Mouse (Mus musculus) neural tube, embryonic 15.5 days (tissue): ENCODE results near the gene Farsb. TPM values are rescaled to one million over a fixed set of nuclear protein-coding genes. Genes with fewer than 3 reads are reported as not detected.

Experiments
- ATAC-seq: fragments of 200-750 bp; cut with Nextera tagmentation; 2 replicates; pipeline ENCODE4 v1.8.0; 2017; ENCODE audit warnings: mild to moderate bottlenecking, moderate TSS enrichment, moderate library complexity; ENCODE audit not compliant: low FRiP score
- H3K27ac ChIP-seq: fragments of 300-500 bp; sonication (generic); replicated peaks from 2 replicates; pipeline ENCODE4 v1.5.1; 2015; ENCODE audit warnings: mild to moderate bottlenecking, inconsistent platforms
- H3K27me3 ChIP-seq: fragments of 300-500 bp; sonication (generic); replicated peaks from 2 replicates; pipeline ENCODE4 v1.6.1; 2015; ENCODE audit warnings: inconsistent platforms
- H3K36me3 ChIP-seq: fragments of 300-500 bp; sonication (generic); 2 replicates; pipeline ENCODE4 v1.6.1; 2015; ENCODE audit warnings: inconsistent platforms
- H3K4me1 ChIP-seq: fragments of 300-500 bp; sonication (generic); 2 replicates; pipeline ENCODE4 v1.6.1; 2015; ENCODE audit warnings: inconsistent platforms
- H3K4me2 ChIP-seq: fragments of 300-500 bp; sonication (generic); 2 replicates; pipeline ENCODE4 v1.6.1; 2015; ENCODE audit warnings: inconsistent platforms, mild to moderate bottlenecking, moderate library complexity
- H3K4me3 ChIP-seq: fragments of 300-500 bp; sonication (generic); replicated peaks from 2 replicates; pipeline ENCODE4 v1.5.1; 2015; ENCODE audit warnings: mild to moderate bottlenecking, inconsistent platforms
- H3K9ac ChIP-seq: fragments of 300-500 bp; sonication (generic); replicated peaks from 2 replicates; pipeline ENCODE4 v1.6.1; 2015; ENCODE audit warnings: mild to moderate bottlenecking, inconsistent platforms
- H3K9me3 ChIP-seq: fragments of 300-500 bp; sonication (generic); replicated peaks from 2 replicates; pipeline ENCODE4 v1.6.1; 2016; ENCODE audit warnings: inconsistent platforms
- WGBS: fragments of 180-500 bp; shearing (Covaris S2); methylation state at CpG from one replicate; pipeline ENCODE4 v1.1.7; 2015; ENCODE audit warnings: mixed read lengths; 5-methylcytosine and 5-hydroxymethylcytosine counted together
- polyA plus RNA-seq: library from polyadenylated mRNA; unstranded; fragments of >200 nt; fragmentation: Nextera tagmentation; extraction: Ambion mirVana; gene quantifications from 2 replicates; pipeline ENCODE4 v1.2.1, GENCODE M21; 2015

Farsb gene
- polyA plus RNA-seq, 1 experiment from 2014 or later: 160 TPM

DNA sequence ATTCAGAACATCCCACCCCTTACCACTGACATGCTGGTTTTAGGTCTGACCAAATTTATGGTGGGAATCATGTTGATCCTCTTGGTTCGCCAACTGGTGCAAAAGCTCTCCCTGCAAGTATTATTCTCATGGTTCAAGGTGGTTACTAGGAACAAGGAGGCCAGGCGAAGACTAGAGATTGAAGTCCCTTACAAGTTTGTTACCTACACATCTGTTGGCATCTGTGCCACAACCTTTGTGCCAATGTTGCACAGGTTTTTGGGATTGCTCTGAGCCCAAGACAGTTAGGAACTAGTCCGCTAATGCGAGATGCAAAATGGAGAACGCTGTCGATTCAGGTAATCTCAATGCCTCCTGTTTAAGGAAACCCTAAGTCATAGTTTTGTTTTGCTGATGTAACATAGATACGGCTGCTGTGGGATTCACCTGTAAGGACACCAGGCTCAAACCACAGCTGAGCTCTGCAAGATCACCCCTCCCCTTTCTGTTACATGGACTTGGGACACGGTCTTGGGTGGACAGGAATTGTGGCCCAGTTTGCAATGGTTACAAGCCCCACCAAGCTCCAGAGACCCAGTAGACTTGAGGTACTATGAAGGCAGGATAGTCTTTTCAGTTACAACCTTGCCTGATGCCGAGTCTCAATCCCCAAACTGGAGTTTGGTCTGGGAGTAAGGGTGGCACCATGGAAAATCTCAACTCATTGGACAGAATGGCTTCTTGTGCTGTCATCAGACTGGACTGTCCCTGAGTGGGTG lies 71.4 kb downstream of the Farsb start:
- no peak overlapping the region for H3K4me2 ChIP-seq
- peaks cover 10% of the 10 kb centered on the region; the same call in 1 of the 2 replicates for H3K36me3 ChIP-seq
- no peak overlapping the region for H3K4me3 ChIP-seq
- no peaks in the 10 kb centered on the region for H3K27me3 ChIP-seq
- 96% methylated on average over 9 of the region's 9 CpGs for WGBS
- no peak overlapping the region for H3K9ac ChIP-seq
- no peak for ATAC-seq
- no peaks in the 10 kb centered on the region for H3K9me3 ChIP-seq
- no peak overlapping the region for H3K27ac ChIP-seq
- H3K4me1 ChIP-seq: no peaks in the 10 kb centered on the region

DNA sequence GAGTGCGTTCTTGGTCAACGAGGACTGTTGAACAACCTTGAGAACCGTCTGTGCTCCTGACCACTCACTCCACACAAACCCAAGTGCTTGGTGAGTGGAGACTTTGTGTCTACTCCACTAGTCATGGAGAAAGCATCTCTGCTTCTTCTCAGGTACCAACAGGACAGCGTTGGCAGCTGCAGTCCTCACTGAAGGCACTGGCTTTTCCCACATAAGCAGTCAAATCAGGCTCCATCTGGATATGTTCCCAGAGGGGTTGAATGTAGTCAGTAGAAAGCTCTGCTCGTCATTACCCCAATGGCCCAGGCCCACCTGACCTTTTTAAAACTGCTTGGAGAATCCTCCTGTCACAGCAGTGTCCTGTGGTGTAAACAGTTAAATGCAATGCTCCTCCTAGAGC lies 74.3 kb downstream of the Farsb start:
- Histone ChIP-seq H3K9me3 (no peaks in the 10 kb centered on the region), H3K27ac (no peak overlapping the region), H3K4me3 (no peak overlapping the region), H3K4me2 (no peak overlapping the region), H3K9ac (no peak overlapping the region), H3K36me3 (peaks cover 7% of the 10 kb centered on the region; the same call in 1 of the 2 replicates), H3K27me3 (no peaks in the 10 kb centered on the region), H3K4me1 (no peaks in the 10 kb centered on the region)
- no peak for ATAC-seq
- WGBS: 85% methylated on average over 5 of the region's 5 CpGs

- no peak overlapping the region for H3K9ac ChIP-seq
- H3K4me1 ChIP-seq: no peaks in the 10 kb centered on the region
- H3K27ac ChIP-seq: no peak overlapping the region
- no peak overlapping the region for H3K4me2 ChIP-seq
- H3K4me3 ChIP-seq: no peak overlapping the region
- no peaks in the 10 kb centered on the region for H3K27me3 ChIP-seq
- 37% methylated on average over 7 of the region's 7 CpGs for WGBS
- ATAC-seq: no peak
- H3K36me3 ChIP-seq: no peaks in the 10 kb centered on the region; the same call in 1 of the 2 replicates
- H3K9me3 ChIP-seq: no peaks in the 10 kb centered on the region
Measured at GRCm38 (mm10) chr1:78412668-78413067, 76.0 kb downstream of the Farsb start.

DNA sequence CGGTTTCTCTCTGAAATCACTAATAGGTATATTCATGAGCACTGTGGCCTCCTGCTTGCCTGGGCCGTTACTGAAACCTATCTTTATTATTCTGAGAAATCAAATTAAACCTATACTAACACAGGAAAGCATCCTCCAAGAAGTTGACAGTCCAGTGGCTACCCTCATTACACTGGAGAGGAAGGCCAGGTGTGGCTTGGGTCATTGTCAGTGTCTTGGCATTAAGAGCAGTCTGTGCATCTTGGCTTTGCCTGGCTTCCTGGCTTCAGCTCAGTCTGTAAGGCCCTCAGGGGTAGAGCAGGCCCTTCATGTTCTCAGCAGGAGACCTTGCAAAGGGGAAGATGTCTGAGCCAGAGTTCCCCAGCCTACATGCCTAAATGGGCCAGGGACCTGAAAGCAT lies 79.3 kb downstream of the Farsb start:
- Histone ChIP-seq H3K9me3 (no peaks in the 10 kb centered on the region), H3K4me3 (no peak overlapping the region), H3K4me2 (no peak overlapping the region), H3K9ac (no peak overlapping the region), H3K27me3 (no peaks in the 10 kb centered on the region), H3K27ac (no peak overlapping the region), H3K36me3 (no peaks in the 10 kb centered on the region), H3K4me1 (no peaks in the 10 kb centered on the region)
- 90% methylated on average over 2 of the region's 2 CpGs for WGBS
- ATAC-seq: no peak

DNA sequence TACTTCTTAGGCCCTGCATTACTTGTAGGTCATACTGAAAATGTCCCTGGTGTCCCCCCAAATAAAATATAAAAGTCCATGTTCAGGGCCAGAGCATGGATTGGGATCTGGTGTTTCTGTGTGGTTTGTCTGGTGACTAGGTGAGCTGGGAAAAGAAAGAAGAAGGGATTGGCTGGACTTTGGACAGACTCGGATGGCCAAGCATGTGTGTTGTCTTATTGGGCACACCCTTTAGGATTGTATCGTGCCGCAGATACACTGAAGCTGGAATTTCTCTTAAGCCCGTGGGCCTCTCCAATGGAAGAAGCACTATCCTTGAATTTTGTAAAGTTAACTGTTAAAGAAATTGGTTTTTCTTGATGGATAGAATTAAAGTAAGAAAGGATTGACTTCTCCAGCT lies 87.3 kb downstream of the Farsb start:
- H3K9ac ChIP-seq: no peak overlapping the region
- H3K4me1 ChIP-seq: no peaks in the 10 kb centered on the region
- H3K27me3 ChIP-seq: no peaks in the 10 kb centered on the region
- no peak overlapping the region for H3K4me2 ChIP-seq
- no peak for ATAC-seq
- WGBS: 91% methylated on average over 4 of the region's 4 CpGs
- H3K9me3 ChIP-seq: no peaks in the 10 kb centered on the region
- no peak overlapping the region for H3K27ac ChIP-seq
- H3K36me3 ChIP-seq: no peaks in the 10 kb centered on the region
- H3K4me3 ChIP-seq: no peak overlapping the region

GRCm38 (mm10) chr1:78399755-78400154 lies 88.9 kb downstream of the Farsb start:
- no peak overlapping the region for H3K9ac ChIP-seq
- H3K36me3 ChIP-seq: no peaks in the 10 kb centered on the region
- no peaks in the 10 kb centered on the region for H3K27me3 ChIP-seq
- H3K9me3 ChIP-seq: no peaks in the 10 kb centered on the region
- peaks cover 4% of the 10 kb centered on the region; the same call in 1 of the 2 replicates for H3K4me1 ChIP-seq
- WGBS: 82% methylated on average over 3 of the region's 3 CpGs
- no peak overlapping the region for H3K27ac ChIP-seq
- ATAC-seq: no peak
- H3K4me3 ChIP-seq: no peak overlapping the region
- no peak overlapping the region for H3K4me2 ChIP-seq

- H3K9ac ChIP-seq: no peak overlapping the region
- H3K9me3 ChIP-seq: no peaks in the 10 kb centered on the region
- no peak overlapping the region for H3K4me3 ChIP-seq
- no peaks in the 10 kb centered on the region for H3K36me3 ChIP-seq
- no peak overlapping the region for H3K4me2 ChIP-seq
- no peaks in the 10 kb centered on the region for H3K27me3 ChIP-seq
- H3K27ac ChIP-seq: no peak overlapping the region
- H3K4me1 ChIP-seq: peaks cover 4% of the 10 kb centered on the region; the same call in 1 of the 2 replicates
- ATAC-seq: no peak
- WGBS: 36% methylated on average over 8 of the region's 8 CpGs
Measured at GRCm38 (mm10) chr1:78396320-78396913, 92.3 kb downstream of the Farsb start.

GRCm38 (mm10) chr1:78395737-78396136 lies 93.0 kb downstream of the Farsb start:
- ATAC-seq: no peak
- Histone ChIP-seq H3K36me3 (no peaks in the 10 kb centered on the region), H3K9me3 (no peaks in the 10 kb centered on the region), H3K4me3 (no peak overlapping the region), H3K9ac (no peak overlapping the region), H3K27ac (no peak overlapping the region), H3K27me3 (no peaks in the 10 kb centered on the region), H3K4me2 (no peak overlapping the region), H3K4me1 (peaks cover 4% of the 10 kb centered on the region; the same call in 1 of the 2 replicates)
- WGBS: 44% methylated on average over 6 of the region's 6 CpGs

DNA sequence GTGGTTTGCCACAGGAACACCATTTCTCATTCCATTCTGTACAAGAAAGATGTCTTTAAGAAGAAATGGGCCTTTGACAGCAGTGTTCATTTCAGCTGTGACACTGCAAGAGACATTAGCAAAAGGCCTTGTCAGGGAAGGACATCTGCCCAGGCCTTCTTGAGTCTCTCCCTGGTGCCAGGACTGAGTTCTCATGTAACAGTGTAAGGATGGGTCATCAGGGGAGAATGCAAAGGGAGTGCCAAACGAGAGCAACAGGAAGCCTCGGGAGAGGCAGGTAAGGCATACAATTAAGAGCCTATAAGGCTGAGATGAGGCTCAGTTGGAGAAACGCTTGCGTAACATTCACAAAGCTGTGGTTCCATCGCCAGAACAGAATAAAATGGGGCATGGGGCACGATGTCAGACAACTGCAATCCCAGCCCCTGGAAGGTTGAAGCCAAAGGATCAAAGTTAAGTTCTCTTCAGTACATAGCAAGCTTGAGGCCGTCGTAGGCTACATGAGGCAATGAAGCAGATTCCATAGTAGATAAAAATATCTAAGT lies 93.4 kb downstream of the Farsb start:
- no peak for ATAC-seq
- Histone ChIP-seq H3K4me1 (peaks cover 4% of the 10 kb centered on the region; the same call in 1 of the 2 replicates), H3K36me3 (no peaks in the 10 kb centered on the region), H3K27me3 (no peaks in the 10 kb centered on the region), H3K4me2 (no peak overlapping the region), H3K9me3 (no peaks in the 10 kb centered on the region), H3K27ac (no peak overlapping the region), H3K4me3 (no peak overlapping the region), H3K9ac (no peak overlapping the region)
- 66% methylated on average over 8 of the region's 8 CpGs for WGBS

DNA sequence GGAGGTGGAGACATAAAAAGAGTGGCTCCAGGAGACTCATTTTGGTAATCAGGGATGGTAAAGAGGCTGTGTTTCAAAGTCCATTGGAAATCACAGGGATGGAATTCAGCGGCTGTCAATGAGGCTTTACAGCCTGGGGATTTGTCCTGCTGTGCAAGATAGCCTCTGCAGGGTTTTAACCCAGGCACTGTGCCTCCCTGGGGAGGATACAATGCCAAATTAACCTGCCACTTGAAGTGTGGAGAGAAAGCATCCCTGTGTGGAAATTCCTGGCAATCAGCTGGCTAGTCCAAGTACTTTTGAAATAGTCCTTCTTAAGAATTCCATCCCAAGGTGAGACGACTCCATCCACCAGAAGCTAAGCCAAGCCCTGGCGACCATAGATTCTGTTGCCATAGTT lies 99.8 kb downstream of the Farsb start:
- Histone ChIP-seq H3K27ac (no peak overlapping the region), H3K27me3 (no peaks in the 10 kb centered on the region), H3K9ac (no peak overlapping the region), H3K4me1 (peaks cover 5% of the 10 kb centered on the region; the same call in 1 of the 2 replicates), H3K36me3 (no peaks in the 10 kb centered on the region), H3K4me2 (no peak overlapping the region), H3K4me3 (no peak overlapping the region), H3K9me3 (no peaks in the 10 kb centered on the region)
- no peak for ATAC-seq
- 13% methylated on average over 3 of the region's 3 CpGs for WGBS

GRCm38 (mm10) chr1:78387854-78388253 lies 100.8 kb downstream of the Farsb start:
- no peaks in the 10 kb centered on the region for H3K27me3 ChIP-seq
- H3K36me3 ChIP-seq: no peaks in the 10 kb centered on the region
- H3K9ac ChIP-seq: no peak overlapping the region
- no peak overlapping the region for H3K27ac ChIP-seq
- no peak for ATAC-seq
- no peak overlapping the region for H3K4me2 ChIP-seq
- peaks cover 5% of the 10 kb centered on the region; the same call in 1 of the 2 replicates for H3K4me1 ChIP-seq
- no peaks in the 10 kb centered on the region for H3K9me3 ChIP-seq
- 49% methylated on average over 4 of the region's 4 CpGs for WGBS
- H3K4me3 ChIP-seq: no peak overlapping the region

DNA sequence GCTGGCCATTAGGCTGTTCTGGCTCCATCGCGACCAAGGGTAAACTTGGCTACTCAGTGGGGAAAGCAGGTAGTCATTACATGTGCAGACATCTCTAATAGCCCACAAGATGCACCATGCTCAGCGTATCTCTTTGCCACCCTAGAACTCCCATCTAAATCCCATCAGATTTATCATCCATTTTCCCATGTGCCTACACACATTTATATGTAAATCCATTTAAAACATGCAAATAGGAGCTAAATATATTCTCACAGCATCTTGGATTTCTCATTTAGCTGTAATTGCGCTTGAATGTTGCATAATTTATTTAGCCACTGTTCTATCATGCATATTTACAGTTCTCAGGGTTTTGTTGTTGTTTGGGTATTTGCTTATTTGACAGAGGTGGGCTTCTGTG lies 107.7 kb downstream of the Farsb start:
- H3K4me2 ChIP-seq: no peak overlapping the region
- no peak for ATAC-seq

More for the DNA sequence above, 107.7 kb downstream of the Farsb start:
- Histone ChIP-seq H3K36me3 (no peaks in the 10 kb centered on the region), H3K9ac (no peak overlapping the region), H3K9me3 (no peaks in the 10 kb centered on the region), H3K4me3 (no peak overlapping the region), H3K27me3 (no peaks in the 10 kb centered on the region), H3K4me1 (no peaks in the 10 kb centered on the region), H3K27ac (no peak overlapping the region)
- WGBS: 72% methylated on average over 4 of the region's 4 CpGs
